8 mouse cellular contexts compared by ENCODE assay signal in genomic region chr13:12519955-12520584, GRCm38 (mm10). TPM values are rescaled to one million over a fixed set of nuclear protein-coding genes. Genes with fewer than 3 reads are reported as not detected.
DNase-seq lines count a peak whose midpoint lies in the region; ATAC-seq and TF ChIP-seq lines count a peak whose summit lies in the region.

TSS of gene Edaradd (minus strand) at chr13:12520438.

- under 1% methylated on average over 35 of the region's 35 CpGs for WGBS in hindbrain, postnatal 0 days
- under 1% methylated on average over 35 of the region's 35 CpGs for WGBS in limb, embryonic 11.5 days

- peak; percentile 89 for ATAC-seq in common myeloid progenitor, adult 5-6 weeks (replicated peaks; ENCODE audit: low read depth, poor library complexity, severe bottlenecking)
- peak; percentile 79 for ATAC-seq in hindbrain, postnatal 0 days
- peak; percentile 78 for ATAC-seq in limb, embryonic 11.5 days (ENCODE audit: insufficient number of reproducible peaks, low FRiP score, low TSS enrichment, low read depth)

- no peaks in the 10 kb centered on the region for H3K36me3 ChIP-seq in hindbrain, postnatal 0 days (ENCODE audit: insufficient read depth, low read length)
- no peaks in the 10 kb centered on the region for H3K36me3 ChIP-seq in limb, embryonic 11.5 days (ENCODE audit: control insufficient read depth, insufficient read depth, low read length)

- intact Hi-C loops in gastrocnemius, postnatal 36 days (cut with DNase I): no loop called here

- peak within 1 kb of the TSS; percentile 99 for H3K4me2 ChIP-seq in hindbrain, postnatal 0 days (ENCODE audit: low read depth, low read length)
- peak within 1 kb of the TSS; percentile 98 for H3K4me2 ChIP-seq in limb, embryonic 11.5 days (ENCODE audit: low read depth, severe bottlenecking)

- peak; percentile 38 for DNase-seq in T-cell, adult 2 months (ENCODE audit: low spot score)
- peak; percentile 10 to 24 for DNase-seq in gastrocnemius, postnatal 36 days
- peak; percentile 72 for DNase-seq in hindbrain, postnatal 0 days (ENCODE audit: low spot score)
- DNase-seq in limb, embryonic 11.5 days (ENCODE audit: low spot score): peak; percentile 81
- peak; percentile 75 for DNase-seq in mesoderm, embryonic 11.5 days (ENCODE audit: low read depth, low spot score)
- peak; percentile 32 for DNase-seq in right cerebral cortex, postnatal 25 days
- DNase-seq in urinary bladder, postnatal 4 days (ENCODE audit: low spot score in 2 of 2): peak; percentile 56 to 75

- peak within 1 kb of the TSS; percentile 53 for H3K9ac ChIP-seq in hindbrain, postnatal 0 days (replicated peaks; ENCODE audit: low read length)
- H3K9ac ChIP-seq in limb, embryonic 11.5 days (ENCODE audit: low read length): peak within 1 kb of the TSS; percentile 62

- H3K27ac ChIP-seq in hindbrain, postnatal 0 days: no peak within 1 kb of the TSS
- H3K27ac ChIP-seq in limb, embryonic 11.5 days (replicated peaks; ENCODE audit: low read depth, low read length): no peak within 1 kb of the TSS

- no peaks in the 10 kb centered on the region for H3K4me1 ChIP-seq in hindbrain, postnatal 0 days (ENCODE audit: insufficient read depth, low read length)
- H3K4me1 ChIP-seq in limb, embryonic 11.5 days (ENCODE audit: control insufficient read depth, insufficient read depth, low read length): no peaks in the 10 kb centered on the region

- H3K4me3 ChIP-seq in hindbrain, postnatal 0 days (ENCODE audit: low read length): peak within 1 kb of the TSS; percentile 58
- peak within 1 kb of the TSS; percentile 36 for H3K4me3 ChIP-seq in limb, embryonic 11.5 days (ENCODE audit: low read depth, low read length)

- TF ChIP-seq CTCF in hindbrain, postnatal 0 days (IDR thresholded peaks at IDR 0.05; ENCODE audit: low read depth): peak; percentile 58

- H3K27me3 ChIP-seq in hindbrain, postnatal 0 days (ENCODE audit: insufficient read depth, low read length): no peaks in the 10 kb centered on the region
- H3K27me3 ChIP-seq in limb, embryonic 11.5 days (ENCODE audit: control insufficient read depth, insufficient read depth, low read length): peaks cover 3% of the 10 kb centered on the region; the same call in 1 of the 2 replicates

- no peaks in the 10 kb centered on the region for H3K9me3 ChIP-seq in hindbrain, postnatal 0 days (ENCODE audit: low read length)
- no peaks in the 10 kb centered on the region for H3K9me3 ChIP-seq in limb, embryonic 11.5 days (ENCODE audit: control insufficient read depth, low read length)

RNA-seq across cellular contexts. Expression of gene Edaradd, which starts in this region (rescaled TPM):
- total RNA-seq in common myeloid progenitor, adult 5-6 weeks (2017): 0.23 TPM in 1 of 2 replicates, not detected in the other
- under 1 TPM in 1 of 2 experiments, not detected in 1; 0.08 TPM for total RNA-seq in gastrocnemius, postnatal 36 days (2021)
- total RNA-seq in hindbrain, postnatal 0 days (2014; rRNA removed): 1.5 TPM in 2 replicates
- 1.2 TPM in 2 replicates for polyA plus RNA-seq in hindbrain, postnatal 0 days (2015; fragmentation: Nextera tagmentation; extraction: Ambion mirVana)
- 1.4 and 1.9 TPM in 2 replicates for polyA plus RNA-seq in limb, embryonic 11.5 days (2014; fragmentation: Nextera tagmentation; extraction: Ambion mirVana)

Comparison
In these comparisons a context has a peak if more than half of its experiments do, and no peak if none do; other contexts are left out.
1. Peak in ATAC-seq in common myeloid progenitor, adult 5-6 weeks; RNA of the gene not detected or under 1 TPM.
2. Peak in DNase-seq in gastrocnemius, postnatal 36 days; RNA of the gene not detected or under 1 TPM.
3. DNase-seq: peak in every context shown above with its lines; median percentile 81 in limb, embryonic 11.5 days; 75 in mesoderm, embryonic 11.5 days; 72 in hindbrain, postnatal 0 days; 66 in urinary bladder, postnatal 4 days; 38 in T-cell, adult 2 months; 32 in right cerebral cortex, postnatal 25 days; 17 in gastrocnemius, postnatal 36 days.